8 mouse cellular contexts compared by ENCODE assay signal in the genomic region with DNA sequence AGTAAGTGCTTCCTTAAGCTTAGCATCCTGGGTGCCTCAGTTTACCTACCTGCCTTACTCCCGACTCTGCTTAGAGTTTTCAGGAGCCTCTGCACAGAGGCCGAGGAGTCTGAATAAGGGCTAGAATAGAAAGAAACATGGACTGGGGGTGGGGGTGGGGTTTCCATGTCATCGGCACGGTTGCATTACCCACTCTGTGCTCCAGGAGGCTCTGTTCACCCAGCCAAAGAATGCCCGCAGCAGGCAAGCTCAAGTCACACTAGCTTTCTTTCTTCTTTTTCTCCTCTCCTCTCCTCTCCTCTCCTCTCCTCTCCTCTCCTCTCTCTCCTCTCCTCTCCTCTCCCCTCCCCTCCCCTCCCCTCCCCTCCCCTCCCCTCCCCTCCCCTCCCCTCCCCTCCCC. TPM values are rescaled to one million over a fixed set of nuclear protein-coding genes. Genes with fewer than 3 reads are reported as not detected.
A peak's percentile ranks its signal among the peaks of the same experiment; 100 is the strongest.
DNase-seq lines count a peak whose midpoint lies in the region; ATAC-seq and TF ChIP-seq lines count a peak whose summit lies in the region.

No protein-coding gene starts in this region.

- TF ChIP-seq POLR2A in kidney, adult 2 months (IDR thresholded peaks at IDR 0.05; ENCODE audit: low read depth, low read length), result no peak

- TF ChIP-seq CTCF in kidney, adult 2 months (conservative IDR thresholded peaks at IDR 0.05; ENCODE audit: insufficient read depth, insufficient read length, low read depth, low read length), result peak; percentile 71
- TF ChIP-seq CTCF in stomach, postnatal 0 days (IDR thresholded peaks at IDR 0.05; ENCODE audit: low read depth), result peak; percentile 74

- ATAC-seq in stomach, postnatal 0 days (ENCODE audit: low FRiP score, low TSS enrichment), result no peak

- no peak overlapping the region for H3K27ac ChIP-seq in kidney, adult 2 months (ENCODE audit: insufficient read depth, low read depth, low read length)
- no peak overlapping the region for H3K27ac ChIP-seq in stomach, postnatal 0 days (replicated peaks)

- DNase-seq in kidney, adult 2 months, result no peak
- DNase-seq in kidney, adult 9 months, result no peak
- DNase-seq in CD4-positive helper T cell, adult 2 months (ENCODE audit: low read depth, low spot score), result peak; percentile 22
- peak; percentile 44 for DNase-seq in ZHBTc4 (ENCODE audit: low read depth, low spot score)
- DNase-seq in kidney, postnatal 14 days, result peak; percentile 20
- peak; percentile 76 for DNase-seq in stomach, postnatal 0 days (ENCODE audit: low spot score)
- no peak for DNase-seq in adrenal gland, adult 2 months
- no peak for DNase-seq in spleen, adult 18-20 months

- H3K27me3 ChIP-seq in kidney, adult 2 months (replicated peaks; ENCODE audit: control insufficient read depth, insufficient read depth, low read length), result no peaks in the 10 kb centered on the region
- no peaks in the 10 kb centered on the region for H3K27me3 ChIP-seq in stomach, postnatal 0 days (ENCODE audit: control insufficient read depth, insufficient read depth, low read length)

- H3K4me1 ChIP-seq in kidney, adult 2 months (ENCODE audit: control insufficient read depth, insufficient read depth, low read length), result no peaks in the 10 kb centered on the region
- no peaks in the 10 kb centered on the region for H3K4me1 ChIP-seq in stomach, postnatal 0 days (replicated peaks; ENCODE audit: control insufficient read depth, insufficient read depth)

- 37% methylated on average over 5 of the region's 5 CpGs for WGBS in kidney, adult 2 months
- 34% methylated on average over 5 of the region's 5 CpGs for WGBS in stomach, postnatal 0 days

- no peaks in the 10 kb centered on the region for H3K36me3 ChIP-seq in kidney, adult 2 months (ENCODE audit: control insufficient read depth, insufficient read depth, low read length)
- H3K36me3 ChIP-seq in stomach, postnatal 0 days (ENCODE audit: control insufficient read depth, insufficient read depth, low read length), result no peaks in the 10 kb centered on the region

- no peak overlapping the region for H3K9ac ChIP-seq in stomach, postnatal 0 days (ENCODE audit: low read length)

- no peak overlapping the region for H3K4me2 ChIP-seq in stomach, postnatal 0 days (replicated peaks; ENCODE audit: low read depth)

- no peak for TF ChIP-seq EP300 in stomach, postnatal 0 days (optimal IDR thresholded peaks at IDR 0.05)

- no peaks in the 10 kb centered on the region for H3K9me3 ChIP-seq in stomach, postnatal 0 days (ENCODE audit: control insufficient read depth, low read length)

- no peak overlapping the region for H3K4me3 ChIP-seq in kidney, adult 2 months (ENCODE audit: insufficient read depth, low read depth, low read length)
- H3K4me3 ChIP-seq in stomach, postnatal 0 days (ENCODE audit: low read depth, low read length), result no peak overlapping the region

RNA-seq across cellular contexts. Expression of gene Gprc5d, which starts 32.2 kb away (rescaled TPM):
- 0.09 and 0.19 TPM in 2 replicates for polyA plus RNA-seq in kidney, adult 2 months (2012; rRNA removed)
- polyA plus RNA-seq in stomach, postnatal 0 days (2015; fragmentation: Nextera tagmentation; extraction: Ambion mirVana), result 0.07 TPM in 1 of 2 replicates, not detected in the other
- total RNA-seq in adrenal gland, adult 2 months (2021), result not detected
- polyA plus RNA-seq in adrenal gland, adult 2 months (2012; rRNA removed), result not detected in 2 replicates

RNA-seq across cellular contexts. Expression of gene Fam234b, which starts 47.5 kb away (rescaled TPM):
- 14.2 and 15.6 TPM in 2 replicates for polyA plus RNA-seq in kidney, adult 2 months (2012; rRNA removed)
- 12.4 and 13.3 TPM in 2 replicates for polyA plus RNA-seq in stomach, postnatal 0 days (2015; fragmentation: Nextera tagmentation; extraction: Ambion mirVana)
- total RNA-seq in adrenal gland, adult 2 months (2021), result 10 to 100 TPM; 13.8 to 31.3 TPM
- 14.0 and 21.0 TPM in 2 replicates for polyA plus RNA-seq in adrenal gland, adult 2 months (2012; rRNA removed)

RNA-seq across cellular contexts. Expression of gene Hebp1, which starts 47.5 kb away (rescaled TPM):
- 71.1 and 82.9 TPM in 2 replicates for polyA plus RNA-seq in kidney, adult 2 months (2012; rRNA removed)
- 33.7 and 42.3 TPM in 2 replicates for polyA plus RNA-seq in stomach, postnatal 0 days (2015; fragmentation: Nextera tagmentation; extraction: Ambion mirVana)
- 10 to 100 TPM; 18.0 to 27.6 TPM for total RNA-seq in adrenal gland, adult 2 months (2021)
- polyA plus RNA-seq in adrenal gland, adult 2 months (2012; rRNA removed), result 9.5 and 13.4 TPM in 2 replicates

Comparison
In these comparisons a context has a peak if more than half of its experiments do, and no peak if none do; other contexts are left out.
1. DNase-seq: peak in CD4-positive helper T cell, adult 2 months (single experiment), ZHBTc4 (single experiment), kidney, postnatal 14 days (single experiment) and stomach, postnatal 0 days (single experiment); none in kidney, adult 2 months (single experiment), kidney, adult 9 months (single experiment), adrenal gland, adult 2 months (single experiment) and spleen, adult 18-20 months (0 of 2).